Mouse (Mus musculus): ENCODE measurements around the gene Col19a1. TPM values are rescaled to one million over a fixed set of nuclear protein-coding genes. Genes with fewer than 3 reads are reported as not detected.

The Col19a1 gene
- polyA plus RNA-seq, 1 experiment from 2014 or later: 1.9 TPM

- Histone ChIP-seq H3K4me2 (ENCODE audit: low read depth) (no peak overlapping the region), H3K4me3 (ENCODE audit: low read depth, low read length) (no peak overlapping the region), H3K4me1 (ENCODE audit: control insufficient read depth, insufficient read depth, low read length) (no peaks in the 10 kb centered on the region), H3K9ac (ENCODE audit: low read length) (no peak overlapping the region), H3K27me3 (ENCODE audit: control insufficient read depth, insufficient read depth, low read length) (no peaks in the 10 kb centered on the region), H3K27ac (ENCODE audit: low read depth, low read length) (no peak overlapping the region), H3K36me3 (ENCODE audit: control insufficient read depth, insufficient read depth, low read length) (no peaks in the 10 kb centered on the region), H3K9me3 (ENCODE audit: control insufficient read depth, low read length) (no peaks in the 10 kb centered on the region)
- 90% methylated on average over 5 of the region's 5 CpGs for WGBS
- no peak for DNase-seq (ENCODE audit: low spot score)
- ATAC-seq (ENCODE audit: insufficient read depth, low FRiP score, low TSS enrichment): no peak
These were observed 329.3 kb downstream of the Col19a1 start for GRCm38 (mm10) chr1:24257961-24258360.

GRCm38 (mm10) chr1:24249105-24249664 lies 338.1 kb downstream of the Col19a1 start:
- H3K4me2 ChIP-seq (ENCODE audit: low read depth): no peak overlapping the region
- no peaks in the 10 kb centered on the region for H3K27me3 ChIP-seq (ENCODE audit: control insufficient read depth, insufficient read depth, low read length)
- H3K4me1 ChIP-seq (ENCODE audit: control insufficient read depth, insufficient read depth, low read length): no peaks in the 10 kb centered on the region
- H3K9me3 ChIP-seq (ENCODE audit: control insufficient read depth, low read length): no peaks in the 10 kb centered on the region
- DNase-seq (ENCODE audit: low spot score) (peak; percentile 25), ATAC-seq (ENCODE audit: insufficient read depth, low FRiP score, low TSS enrichment) (peak; percentile 56)
- H3K4me3 ChIP-seq (ENCODE audit: low read depth, low read length): no peak overlapping the region
- no peak overlapping the region for H3K27ac ChIP-seq (ENCODE audit: low read depth, low read length)
- H3K36me3 ChIP-seq (ENCODE audit: control insufficient read depth, insufficient read depth, low read length): no peaks in the 10 kb centered on the region
- no peak overlapping the region for H3K9ac ChIP-seq (ENCODE audit: low read length)
- WGBS: 55% methylated on average over 3 of the region's 3 CpGs

GRCm38 (mm10) chr1:24248294-24249104 lies 338.8 kb downstream of the Col19a1 start:
- no peaks in the 10 kb centered on the region for H3K36me3 ChIP-seq (ENCODE audit: control insufficient read depth, insufficient read depth, low read length)
- ATAC-seq (ENCODE audit: insufficient read depth, low FRiP score, low TSS enrichment): peak; percentile 21; the same call in 1 of the 2 replicates
- WGBS: 79% methylated on average over 10 of the region's 10 CpGs
- H3K9ac ChIP-seq (ENCODE audit: low read length): no peak overlapping the region
- no peaks in the 10 kb centered on the region for H3K9me3 ChIP-seq (ENCODE audit: control insufficient read depth, low read length)
- H3K4me3 ChIP-seq (ENCODE audit: low read depth, low read length): no peak overlapping the region
- no peak overlapping the region for H3K4me2 ChIP-seq (ENCODE audit: low read depth)
- no peak overlapping the region for H3K27ac ChIP-seq (ENCODE audit: low read depth, low read length)
- no peak for DNase-seq (ENCODE audit: low spot score)
- no peaks in the 10 kb centered on the region for H3K27me3 ChIP-seq (ENCODE audit: control insufficient read depth, insufficient read depth, low read length)
- no peaks in the 10 kb centered on the region for H3K4me1 ChIP-seq (ENCODE audit: control insufficient read depth, insufficient read depth, low read length)

- Histone ChIP-seq H3K4me1 (ENCODE audit: control insufficient read depth, insufficient read depth, low read length) (no peaks in the 10 kb centered on the region), H3K9ac (ENCODE audit: low read length) (no peak overlapping the region), H3K27me3 (ENCODE audit: control insufficient read depth, insufficient read depth, low read length) (no peaks in the 10 kb centered on the region), H3K4me2 (ENCODE audit: low read depth) (no peak overlapping the region), H3K4me3 (ENCODE audit: low read depth, low read length) (no peak overlapping the region), H3K27ac (ENCODE audit: low read depth, low read length) (no peak overlapping the region), H3K9me3 (ENCODE audit: control insufficient read depth, low read length) (no peaks in the 10 kb centered on the region), H3K36me3 (ENCODE audit: control insufficient read depth, insufficient read depth, low read length) (no peaks in the 10 kb centered on the region)
- ATAC-seq (ENCODE audit: insufficient read depth, low FRiP score, low TSS enrichment): peak; percentile 72; the same call in 1 of the 2 replicates
- peak; percentile 32 for DNase-seq (ENCODE audit: low spot score)
- WGBS: 49% methylated on average over 13 of the region's 13 CpGs
These were observed 341.4 kb downstream of the Col19a1 start for GRCm38 (mm10) chr1:24245700-24246375.

- DNase-seq (ENCODE audit: low spot score) (no peak), ATAC-seq (ENCODE audit: insufficient read depth, low FRiP score, low TSS enrichment) (no peak)
- no peak overlapping the region for H3K4me3 ChIP-seq (ENCODE audit: low read depth, low read length)
- H3K4me1 ChIP-seq (ENCODE audit: control insufficient read depth, insufficient read depth, low read length): no peaks in the 10 kb centered on the region
- H3K36me3 ChIP-seq (ENCODE audit: control insufficient read depth, insufficient read depth, low read length): no peaks in the 10 kb centered on the region
- no peak overlapping the region for H3K27ac ChIP-seq (ENCODE audit: low read depth, low read length)
- no peak overlapping the region for H3K9ac ChIP-seq (ENCODE audit: low read length)
- H3K27me3 ChIP-seq (ENCODE audit: control insufficient read depth, insufficient read depth, low read length): no peaks in the 10 kb centered on the region
- WGBS: 81% methylated on average over 10 of the region's 10 CpGs
- H3K4me2 ChIP-seq (ENCODE audit: low read depth): no peak overlapping the region
- H3K9me3 ChIP-seq (ENCODE audit: control insufficient read depth, low read length): no peaks in the 10 kb centered on the region
These were observed 342.3 kb downstream of the Col19a1 start for GRCm38 (mm10) chr1:24244931-24245330.

GRCm38 (mm10) chr1:24240039-24240691 lies 347.1 kb downstream of the Col19a1 start:
- H3K4me3 ChIP-seq (ENCODE audit: low read depth, low read length): no peak overlapping the region
- ATAC-seq (ENCODE audit: insufficient read depth, low FRiP score, low TSS enrichment): no peak
- no peak for DNase-seq (ENCODE audit: low spot score)
- H3K4me2 ChIP-seq (ENCODE audit: low read depth): no peak overlapping the region
- no peaks in the 10 kb centered on the region for H3K36me3 ChIP-seq (ENCODE audit: control insufficient read depth, insufficient read depth, low read length)
- no peaks in the 10 kb centered on the region for H3K27me3 ChIP-seq (ENCODE audit: control insufficient read depth, insufficient read depth, low read length)
- no peaks in the 10 kb centered on the region for H3K4me1 ChIP-seq (ENCODE audit: control insufficient read depth, insufficient read depth, low read length)
- no peaks in the 10 kb centered on the region for H3K9me3 ChIP-seq (ENCODE audit: control insufficient read depth, low read length)
- no peak overlapping the region for H3K9ac ChIP-seq (ENCODE audit: low read length)
- H3K27ac ChIP-seq (ENCODE audit: low read depth, low read length): no peak overlapping the region
- WGBS: 46% methylated on average over 8 of the region's 8 CpGs

- no peaks in the 10 kb centered on the region for H3K9me3 ChIP-seq (ENCODE audit: control insufficient read depth, low read length)
- no peaks in the 10 kb centered on the region for H3K27me3 ChIP-seq (ENCODE audit: control insufficient read depth, insufficient read depth, low read length)
- H3K27ac ChIP-seq (ENCODE audit: low read depth, low read length): no peak overlapping the region
- H3K4me1 ChIP-seq (ENCODE audit: control insufficient read depth, insufficient read depth, low read length): no peaks in the 10 kb centered on the region
- ATAC-seq (ENCODE audit: insufficient read depth, low FRiP score, low TSS enrichment) (no peak), DNase-seq (ENCODE audit: low spot score) (no peak)
- no peaks in the 10 kb centered on the region for H3K36me3 ChIP-seq (ENCODE audit: control insufficient read depth, insufficient read depth, low read length)
- no peak overlapping the region for H3K9ac ChIP-seq (ENCODE audit: low read length)
- no peak overlapping the region for H3K4me3 ChIP-seq (ENCODE audit: low read depth, low read length)
- WGBS: 73% methylated on average over 1 of the region's 1 CpGs
- no peak overlapping the region for H3K4me2 ChIP-seq (ENCODE audit: low read depth)
These were observed 350.9 kb downstream of the Col19a1 start for GRCm38 (mm10) chr1:24236330-24236729.

GRCm38 (mm10) chr1:24231504-24232270 lies 355.6 kb downstream of the Col19a1 start:
- Histone ChIP-seq H3K36me3 (ENCODE audit: control insufficient read depth, insufficient read depth, low read length) (no peaks in the 10 kb centered on the region), H3K27ac (ENCODE audit: low read depth, low read length) (no peak overlapping the region), H3K9ac (ENCODE audit: low read length) (no peak overlapping the region), H3K4me2 (ENCODE audit: low read depth) (no peak overlapping the region), H3K4me1 (ENCODE audit: control insufficient read depth, insufficient read depth, low read length) (no peaks in the 10 kb centered on the region), H3K9me3 (ENCODE audit: control insufficient read depth, low read length) (no peaks in the 10 kb centered on the region), H3K27me3 (ENCODE audit: control insufficient read depth, insufficient read depth, low read length) (no peaks in the 10 kb centered on the region), H3K4me3 (ENCODE audit: low read depth, low read length) (no peak overlapping the region)
- 73% methylated on average over 3 of the region's 3 CpGs for WGBS
- ATAC-seq (ENCODE audit: insufficient read depth, low FRiP score, low TSS enrichment) (no peak), DNase-seq (ENCODE audit: low spot score) (no peak)
